Mouse (Mus musculus) G1E-ER4 (cell line): ENCODE results near the gene Serpina1a. TPM values are rescaled to one million over a fixed set of nuclear protein-coding genes. Genes with fewer than 3 reads are reported as not detected.
"Not testable (repeated sequence)": the region's sequence is repeated elsewhere in the genome, so short reads cannot be mapped to it uniquely, and the experiment has no call there.

Source experiments
- GATA1 ChIP-seq: IDR thresholded peaks from one replicate; pipeline ENCODE4 v1.8.0; 2012; ENCODE audit warnings: low read length, inconsistent platforms
- polyA plus RNA-seq: library from polyadenylated mRNA; stranded (reverse); fragments of >175 nt; gene quantifications from 2 replicates; pipeline ENCODE4 v1.2.3, GENCODE M21; 2012

Gene Serpina1a
- polyA plus RNA-seq, result not detected in 2 replicates

DNA sequence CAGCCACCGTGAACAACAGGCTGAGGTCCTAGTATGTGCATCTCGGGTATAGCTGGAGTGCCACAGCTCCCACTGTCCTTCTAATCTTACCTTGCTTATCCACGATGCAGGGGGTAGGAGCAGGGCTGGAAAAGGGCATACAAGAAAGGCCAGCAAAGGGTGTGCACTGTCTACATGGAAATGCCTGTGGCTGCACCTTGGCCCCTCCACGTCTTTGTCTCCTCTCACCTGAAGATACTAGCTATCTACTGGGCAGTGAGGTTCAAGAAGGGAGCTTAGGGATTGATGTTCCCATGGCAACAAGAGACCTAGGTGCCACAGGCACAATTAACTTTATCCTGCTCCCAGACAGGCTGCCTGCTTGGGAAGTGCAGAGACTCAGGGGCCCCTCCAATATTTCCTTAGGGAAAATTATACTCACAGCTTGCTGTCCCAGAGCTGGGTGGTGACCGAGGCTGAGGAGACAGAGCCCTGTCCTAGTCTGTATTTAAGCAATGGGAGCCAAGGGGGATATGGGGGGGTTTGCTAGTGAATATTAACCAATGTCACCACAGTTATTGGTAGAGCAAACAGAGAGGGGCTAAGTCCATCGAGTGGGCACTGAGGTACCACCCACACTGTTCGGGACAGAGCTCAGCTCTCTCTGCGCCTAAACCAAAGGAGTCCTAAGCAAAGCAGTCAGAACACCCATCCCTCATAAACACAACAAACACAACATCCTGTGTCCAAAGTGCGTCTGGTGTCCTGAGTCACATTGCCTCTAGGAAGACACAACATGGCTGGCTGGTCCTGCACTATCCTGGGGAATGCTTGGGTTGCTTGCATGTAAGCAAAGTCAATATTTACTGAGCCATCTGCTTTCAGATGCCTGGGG is at the start of gene Serpina1a:
Serpina1a (minus strand) TSS at position 462 of the 874 bp plus-strand sequence.
- not testable (repeated sequence) for TF ChIP-seq GATA1

DNA sequence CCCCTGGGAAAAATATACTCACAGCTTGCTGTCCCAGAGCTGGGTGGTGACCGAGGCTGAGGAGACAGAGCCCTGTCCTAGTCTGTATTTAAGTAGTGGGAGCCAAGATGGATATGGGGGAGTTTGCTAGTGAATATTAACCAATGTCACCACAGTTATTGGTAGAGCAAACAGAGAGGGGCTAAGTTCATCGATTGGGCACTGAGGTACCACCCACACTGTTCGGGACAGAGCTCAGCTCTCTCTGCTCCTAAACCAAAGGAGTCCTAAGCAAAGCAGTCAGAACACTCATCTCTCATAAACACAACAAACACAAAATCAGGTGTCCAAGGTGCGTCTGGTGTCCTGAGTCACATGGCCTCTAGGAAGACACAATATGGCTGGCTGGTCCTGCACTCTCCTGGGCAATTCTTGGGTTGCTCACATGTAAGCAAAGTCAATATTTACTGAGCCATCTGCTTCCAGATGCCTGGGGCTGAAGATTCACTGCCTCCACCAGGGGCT is 41.5 kb upstream of the Serpina1a start, which contains the start of gene Serpina1c:
Serpina1c (minus strand) TSS at position 51 of the 504 bp plus-strand sequence.
- TF ChIP-seq GATA1, result not testable (repeated sequence)

DNA sequence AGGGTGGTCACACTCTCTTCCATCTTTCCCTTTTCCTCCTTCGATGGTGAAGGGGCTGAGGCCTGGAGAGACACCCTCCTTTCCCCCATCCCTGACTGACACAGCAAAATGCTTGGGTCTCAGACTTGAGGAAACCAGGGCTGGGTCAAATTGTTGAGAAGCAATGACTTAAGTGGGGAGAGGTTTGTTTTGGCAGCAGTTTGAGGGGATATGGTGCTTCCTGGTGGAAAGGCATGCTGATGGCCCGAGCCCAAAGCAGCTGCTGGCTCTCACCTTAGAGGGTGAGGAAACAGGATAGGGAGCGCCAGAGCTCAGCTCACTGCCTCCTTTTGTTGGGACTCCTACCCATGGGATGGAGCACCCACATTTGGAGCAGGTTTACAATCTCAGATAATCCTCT is 2.4 kb downstream of the Serpina1a start:
- no peak for TF ChIP-seq GATA1

DNA sequence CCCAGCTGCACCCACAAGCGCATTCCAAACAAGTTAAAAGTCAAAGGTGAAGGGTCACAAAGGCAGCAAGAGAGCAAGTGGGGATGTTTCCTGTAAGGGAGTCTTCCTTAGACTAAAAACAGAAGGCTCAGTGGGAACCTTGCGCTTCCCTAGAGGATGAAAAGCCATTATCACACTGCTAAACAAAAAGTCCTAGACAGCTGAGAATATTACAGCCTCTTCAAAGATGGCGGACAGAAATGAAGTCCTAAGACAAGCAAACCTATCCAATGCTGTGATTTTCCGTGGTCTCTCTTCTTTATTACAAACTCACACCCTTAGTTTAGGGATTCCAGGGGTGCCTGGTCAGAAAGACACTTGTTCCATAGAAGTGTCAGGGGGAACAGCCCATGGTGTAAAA is 33.1 kb downstream of the Serpina1a start, which contains the start of gene Serpina1b:
Serpina1b (minus strand) TSS at position 101 of the 400 bp plus-strand sequence.
- not testable (repeated sequence) for TF ChIP-seq GATA1

Other genes with a start within 250 kb of the Serpina1a start
- gene Serpina10, start 232.1 kb downstream of the Serpina1a start, polyA plus RNA-seq, result not detected in 2 replicates
- not detected in 2 replicates for gene Serpina6, start 206.3 kb downstream of the Serpina1a start, polyA plus RNA-seq
- not detected in 2 replicates for gene Serpina16, start 187.4 kb downstream of the Serpina1a start, polyA plus RNA-seq
- not detected in 2 replicates for gene Serpina1f, start 168.0 kb downstream of the Serpina1a start, polyA plus RNA-seq
- not detected in 2 replicates for gene Serpina1d, start 90.0 kb downstream of the Serpina1a start, polyA plus RNA-seq
- gene Serpina1b, start 33.2 kb downstream of the Serpina1a start, polyA plus RNA-seq, result not detected in 2 replicates
- gene Serpina1c, start 41.3 kb upstream of the Serpina1a start, polyA plus RNA-seq, result not detected in 2 replicates
- gene Serpina1e, start 95.4 kb upstream of the Serpina1a start, polyA plus RNA-seq, result not detected in 2 replicates
- not detected in 2 replicates for gene Serpina11, start 126.4 kb upstream of the Serpina1a start, polyA plus RNA-seq
- not detected in 2 replicates for gene Serpina9, start 150.2 kb upstream of the Serpina1a start, polyA plus RNA-seq
- not detected in 2 replicates for gene Serpina12, start 180.9 kb upstream of the Serpina1a start, polyA plus RNA-seq
- not detected in 2 replicates for gene Serpina5, start 237.6 kb upstream of the Serpina1a start, polyA plus RNA-seq
- not detected in 2 replicates for gene Serpina3a, start 249.2 kb upstream of the Serpina1a start, polyA plus RNA-seq